Mouse (Mus musculus) bone marrow, adult 2 months (tissue): ENCODE measurements around the gene Lama5.

Source experiments
- CTCF ChIP-seq: fragments of 200-500 bp; IDR thresholded peaks from 2 replicates; pipeline ENCODE4 v1.5.1; 2011; ENCODE audit warnings: low read length, control low read depth; ENCODE audit not compliant: control insufficient read depth, insufficient read depth
- POLR2A ChIP-seq: fragments of 200-500 bp; IDR thresholded peaks from 2 replicates; pipeline ENCODE4 v1.6.1; 2011; ENCODE audit warnings: low read depth, mild to moderate bottlenecking, control low read depth, low read length, borderline replicate concordance; ENCODE audit not compliant: control insufficient read depth

- TF ChIP-seq CTCF: no peak
- TF ChIP-seq POLR2A: no peak
Observed at GRCm38 (mm10) chr2:180215011-180215461, 10.6 kb downstream of the Lama5 start.
